Mouse (Mus musculus): ENCODE measurements around the gene Med12. TPM values are rescaled to one million over a fixed set of nuclear protein-coding genes. Genes with fewer than 3 reads are reported as not detected.
A peak's percentile ranks its signal among the peaks of the same experiment; 100 is the strongest.

The Med12 gene
- total and polyA plus RNA-seq, 2 experiments from 2014 or later, result 18.2 to 39.5 TPM

GRCm38 (mm10) chrX:101289037-101289436 is 15.2 kb downstream of the Med12 start:
- Histone ChIP-seq H3K4me3 (ENCODE audit: low read depth, low read length) (no peak overlapping the region), H3K9me3 (ENCODE audit: low read length) (no peaks in the 10 kb centered on the region), H3K4me2 (ENCODE audit: low read depth, low read length, poor library complexity, severe bottlenecking) (no peak overlapping the region), H3K9ac (replicated peaks; ENCODE audit: low read length, poor library complexity, severe bottlenecking) (no peak overlapping the region), H3K27ac (ENCODE audit: low read depth, low read length) (no peak overlapping the region), H3K36me3 (ENCODE audit: insufficient read depth, low read length) (peaks cover 21% of the 10 kb centered on the region), H3K4me1 (ENCODE audit: insufficient read depth, low read length) (no peaks in the 10 kb centered on the region), H3K27me3 (ENCODE audit: insufficient read depth, low read length) (no peaks in the 10 kb centered on the region)
- TF ChIP-seq CTCF (IDR thresholded peaks at IDR 0.05), result no peak
- ATAC-seq (ENCODE audit: low FRiP score), result no peak
- DNase-seq (ENCODE audit: low spot score), result no peak
- WGBS, result 89% methylated on average over 7 of the region's 7 CpGs

DNA sequence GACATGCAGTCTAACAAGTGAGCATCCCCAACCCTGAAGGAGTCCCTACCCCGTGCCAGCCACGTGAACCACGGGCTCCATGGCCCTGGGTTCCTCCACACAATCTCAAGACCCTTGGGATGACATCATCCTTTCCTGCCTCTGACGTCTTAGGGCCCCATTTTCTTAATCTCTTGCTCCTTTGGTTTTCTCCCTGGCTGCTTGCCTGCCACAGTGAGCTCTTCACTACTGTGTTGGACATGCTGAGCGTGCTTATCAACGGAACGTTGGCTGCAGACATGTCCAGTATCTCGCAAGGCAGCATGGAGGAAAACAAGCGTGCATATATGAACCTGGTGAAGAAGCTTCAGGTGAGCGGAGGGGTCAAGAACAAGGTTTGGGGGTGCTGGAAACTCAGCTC is 16.3 kb downstream of the Med12 start:
- H3K27me3 ChIP-seq (ENCODE audit: insufficient read depth, low read length), result no peaks in the 10 kb centered on the region
- H3K9me3 ChIP-seq (ENCODE audit: low read length), result no peaks in the 10 kb centered on the region
- 89% methylated on average over 10 of the region's 10 CpGs for WGBS
- H3K9ac ChIP-seq (replicated peaks; ENCODE audit: low read length, poor library complexity, severe bottlenecking), result no peak overlapping the region
- no peak overlapping the region for H3K4me3 ChIP-seq (ENCODE audit: low read depth, low read length)
- no peaks in the 10 kb centered on the region for H3K4me1 ChIP-seq (ENCODE audit: insufficient read depth, low read length)
- H3K4me2 ChIP-seq (ENCODE audit: low read depth, low read length, poor library complexity, severe bottlenecking), result no peak overlapping the region
- H3K27ac ChIP-seq (ENCODE audit: low read depth, low read length), result no peak overlapping the region
- DNase-seq (ENCODE audit: low spot score) (no peak), ATAC-seq (ENCODE audit: low FRiP score) (no peak)
- H3K36me3 ChIP-seq (ENCODE audit: insufficient read depth, low read length), result peaks cover 18% of the 10 kb centered on the region
- TF ChIP-seq CTCF (IDR thresholded peaks at IDR 0.05), result no peak

- Histone ChIP-seq H3K9me3 (ENCODE audit: low read length) (no peaks in the 10 kb centered on the region), H3K9ac (replicated peaks; ENCODE audit: low read length, poor library complexity, severe bottlenecking) (peak within 1 kb of the TSS; percentile 77), H3K27me3 (ENCODE audit: insufficient read depth, low read length) (no peaks in the 10 kb centered on the region), H3K4me3 (ENCODE audit: low read depth, low read length) (peak within 1 kb of the TSS; percentile 50), H3K4me1 (ENCODE audit: insufficient read depth, low read length) (no peaks in the 10 kb centered on the region), H3K4me2 (ENCODE audit: low read depth, low read length, poor library complexity, severe bottlenecking) (peak within 1 kb of the TSS; percentile 60), H3K36me3 (ENCODE audit: insufficient read depth, low read length) (peaks cover 4% of the 10 kb centered on the region; the same call in 1 of the 2 replicates), H3K27ac (ENCODE audit: low read depth, low read length) (peak within 1 kb of the TSS; percentile 77)
- TF ChIP-seq CTCF (IDR thresholded peaks at IDR 0.05), result no peak
- 37% methylated on average over 16 of the region's 24 CpGs for whole genome bisulfite sequencing
- DNase-seq (ENCODE audit: low spot score), result peak; percentile 53
- 0 out of 2 replicates have a peak, but pooled peaks have one; percentile 27 for ATAC-seq (ENCODE audit: low FRiP score)
Observed at GRCm38 (mm10) chrX:101299055-101299454, 25.2 kb downstream of the Med12 start, which contains the start of gene Nlgn3. Gene Nlgn3, plus strand, starts transcription at chrX:101299168.

DNA sequence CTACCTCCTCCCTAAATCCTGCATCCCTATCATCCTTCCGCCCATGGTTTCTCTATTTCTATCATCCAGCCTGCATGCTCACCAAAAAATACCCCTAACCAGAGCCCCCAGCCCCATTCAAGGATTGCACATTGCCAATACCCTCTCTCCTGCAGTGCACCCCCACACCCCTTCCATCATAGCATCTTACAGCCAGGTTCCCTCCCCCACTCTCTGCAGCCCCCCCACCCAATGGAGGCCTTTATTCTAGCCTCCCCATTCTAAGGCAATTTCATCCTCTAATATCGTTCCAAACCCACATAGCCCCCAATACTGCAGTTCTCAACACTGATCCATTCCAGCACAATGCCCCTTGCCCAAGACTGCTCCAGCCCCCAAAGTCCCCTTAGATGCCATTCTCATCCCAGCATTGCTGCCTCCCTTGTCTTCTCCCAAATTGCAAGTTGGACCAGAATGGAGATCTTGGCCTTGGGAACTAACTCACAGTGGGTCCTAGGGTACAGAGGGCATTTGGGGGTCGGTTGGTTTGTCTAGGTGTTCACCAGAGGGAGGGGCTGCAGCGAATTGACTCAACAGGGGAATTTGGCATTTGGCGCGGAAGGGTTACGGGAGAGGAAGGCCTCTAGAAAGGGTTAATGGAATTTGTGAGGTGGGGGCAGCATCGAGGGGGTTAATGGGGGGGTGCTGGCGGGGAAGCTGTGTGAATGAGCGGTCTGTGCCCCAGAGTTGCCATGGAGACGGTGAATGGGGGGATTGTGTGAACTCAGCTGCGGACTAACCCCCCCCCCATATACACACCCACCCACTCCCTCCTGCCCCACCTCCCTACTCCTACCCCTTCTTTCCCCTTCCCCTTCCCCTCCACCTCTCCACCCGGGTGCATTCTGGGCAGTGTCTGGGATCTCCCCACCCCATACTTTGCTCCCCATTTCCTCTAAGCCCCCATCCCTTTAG is 25.9 kb downstream of the Med12 start:
- peak; percentile 78 for ATAC-seq (ENCODE audit: low FRiP score)
- Histone ChIP-seq H3K36me3 (ENCODE audit: insufficient read depth, low read length) (peaks cover 4% of the 10 kb centered on the region; the same call in 1 of the 2 replicates), H3K9ac (replicated peaks; ENCODE audit: low read length, poor library complexity, severe bottlenecking) (peak overlapping the region; percentile 77), H3K4me2 (ENCODE audit: low read depth, low read length, poor library complexity, severe bottlenecking) (peak overlapping the region; percentile 60), H3K27me3 (ENCODE audit: insufficient read depth, low read length) (no peaks in the 10 kb centered on the region), H3K9me3 (ENCODE audit: low read length) (no peaks in the 10 kb centered on the region), H3K4me3 (ENCODE audit: low read depth, low read length) (peak overlapping the region; percentile 50), H3K27ac (ENCODE audit: low read depth, low read length) (peak overlapping the region; percentile 77), H3K4me1 (ENCODE audit: insufficient read depth, low read length) (no peaks in the 10 kb centered on the region)
- TF ChIP-seq CTCF (IDR thresholded peaks at IDR 0.05), result no peak
- DNase-seq (ENCODE audit: low spot score), result peak; percentile 80
- WGBS, result 23% methylated on average over 10 of the region's 13 CpGs

DNA sequence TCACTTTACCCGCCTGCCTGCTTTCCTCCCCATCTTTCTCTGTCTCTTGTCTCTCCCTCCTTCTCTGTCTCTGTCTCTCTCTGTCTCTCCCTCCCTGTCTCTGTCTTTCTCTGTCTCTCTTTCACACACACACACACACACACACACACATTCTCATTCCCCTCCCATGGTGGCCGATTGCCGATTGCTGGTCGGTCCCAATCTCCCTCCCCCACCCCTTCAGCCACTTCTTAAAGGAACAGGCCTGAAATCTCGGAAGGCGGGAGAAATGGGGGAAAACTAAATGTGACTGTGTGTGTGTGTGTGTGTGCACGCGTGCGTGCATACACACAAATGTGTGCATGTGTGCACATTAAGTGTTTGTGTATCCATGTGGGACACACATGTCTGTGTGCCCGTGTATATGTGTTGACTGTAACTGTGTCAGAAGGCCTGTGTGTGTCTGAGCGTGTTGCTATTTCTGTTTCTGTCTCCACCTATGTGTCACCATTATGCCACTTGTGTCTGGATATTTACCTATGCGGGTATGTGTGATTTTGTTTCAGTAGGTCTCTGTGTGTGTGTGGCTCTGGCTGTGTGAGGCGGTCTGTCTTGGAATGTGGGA is 26.7 kb downstream of the Med12 start:
- DNase-seq (ENCODE audit: low spot score) (peak; percentile 65), ATAC-seq (ENCODE audit: low FRiP score) (peak; percentile 53)
- WGBS, result 27% methylated on average over 13 of the region's 13 CpGs

More for the DNA sequence above, 26.7 kb downstream of the Med12 start:
- H3K9ac ChIP-seq (replicated peaks; ENCODE audit: low read length, poor library complexity, severe bottlenecking), result peak overlapping the region; percentile 77
- peak overlapping the region; percentile 77 for H3K27ac ChIP-seq (ENCODE audit: low read depth, low read length)
- peak overlapping the region; percentile 50 for H3K4me3 ChIP-seq (ENCODE audit: low read depth, low read length)
- H3K4me1 ChIP-seq (ENCODE audit: insufficient read depth, low read length), result no peaks in the 10 kb centered on the region
- TF ChIP-seq CTCF (IDR thresholded peaks at IDR 0.05), result no peak
- peak overlapping the region; percentile 60 for H3K4me2 ChIP-seq (ENCODE audit: low read depth, low read length, poor library complexity, severe bottlenecking)
- H3K36me3 ChIP-seq (ENCODE audit: insufficient read depth, low read length), result peaks cover 3% of the 10 kb centered on the region; the same call in 1 of the 2 replicates
- H3K9me3 ChIP-seq (ENCODE audit: low read length), result no peaks in the 10 kb centered on the region
- H3K27me3 ChIP-seq (ENCODE audit: insufficient read depth, low read length), result no peaks in the 10 kb centered on the region

All from midbrain, postnatal 0 days (tissue).